Mouse (Mus musculus) CH12.LX (cell line): ENCODE results near the gene Pcx.

Experiments
- BHLHE40 ChIP-seq: IDR thresholded peaks from 2 replicates; pipeline ENCODE4 v1.6.1; 2011; ENCODE audit warnings: mild to moderate bottlenecking, low read depth, low read length, improper control_type of control experiment
- CTCF ChIP-seq, 2 experiments: IDR thresholded peaks in 1 of 2; conservative IDR thresholded peaks in 1 of 2; 2 replicates each; pipeline ENCODE4 v1.5.1; 2011 to 2012; ENCODE audit warnings: low read depth in 2 of 2, low read length in 2 of 2, improper control_type of control experiment in 1 of 2, inconsistent platforms in 1 of 2, mild to moderate bottlenecking in 1 of 2, moderate library complexity in 1 of 2
- EP300 ChIP-seq: IDR thresholded peaks from 2 replicates; pipeline ENCODE4 v1.6.1; 2011; ENCODE audit warnings: low read length, improper control_type of control experiment
- GABPA ChIP-seq: IDR thresholded peaks from 2 replicates; pipeline ENCODE4 v1.6.1; 2012; ENCODE audit warnings: low read depth, low read length, improper control_type of control experiment, inconsistent platforms; ENCODE audit not compliant: insufficient replicate concordance
- KAT2A ChIP-seq: IDR thresholded peaks from 2 replicates; pipeline ENCODE4 v1.6.1; 2012; ENCODE audit warnings: low read length, improper control_type of control experiment, inconsistent platforms; ENCODE audit not compliant: insufficient replicate concordance
- MAX ChIP-seq: IDR thresholded peaks from 2 replicates; pipeline ENCODE4 v1.6.1; 2011; ENCODE audit warnings: low read length, improper control_type of control experiment
- NRF1 ChIP-seq: IDR thresholded peaks from 2 replicates; pipeline ENCODE4 v1.6.1; 2014; ENCODE audit warnings: low read depth, mild to moderate bottlenecking, inconsistent platforms, low read length, improper control_type of control experiment, moderate library complexity
- POLR2A ChIP-seq: IDR thresholded peaks from 2 replicates; pipeline ENCODE4 v1.6.1; 2011; ENCODE audit warnings: low read depth, mild to moderate bottlenecking, improper control_type of control experiment, low read length
- TCF12 ChIP-seq: IDR thresholded peaks from 2 replicates; pipeline ENCODE4 v1.6.1; 2014; ENCODE audit warnings: low read depth, mild to moderate bottlenecking, inconsistent platforms, low read length, improper control_type of control experiment
- UBTF ChIP-seq: IDR thresholded peaks from 2 replicates; pipeline ENCODE4 v1.6.1; 2012; ENCODE audit warnings: low read depth, mild to moderate bottlenecking, inconsistent platforms, low read length, improper control_type of control experiment, moderate library complexity
- USF1 ChIP-seq: IDR thresholded peaks from 2 replicates; pipeline ENCODE4 v1.6.1; 2014; ENCODE audit warnings: low read depth, mild to moderate bottlenecking, inconsistent platforms, low read length, improper control_type of control experiment
- ZC3H11A ChIP-seq: IDR thresholded peaks from 2 replicates; pipeline ENCODE4 v1.6.1; 2012; ENCODE audit warnings: low read depth, mild to moderate bottlenecking, inconsistent platforms, low read length, improper control_type of control experiment
- ZNF384 ChIP-seq: IDR thresholded peaks from 2 replicates; pipeline ENCODE4 v1.6.1; 2012; ENCODE audit warnings: low read depth, low read length, improper control_type of control experiment, inconsistent platforms

- TF ChIP-seq POLR2A = no peak
- no peak for TF ChIP-seq UBTF
- no peak for TF ChIP-seq CTCF (conservative IDR thresholded peaks at IDR 0.05 in 1 of 2, IDR thresholded peaks at IDR 0.05 in 1 of 2; ENCODE audit: low read depth in 2 of 2, low read length in 2 of 2)
- TF ChIP-seq USF1 = no peak
- TF ChIP-seq EP300 = no peak
- no peak for TF ChIP-seq BHLHE40
- no peak for TF ChIP-seq MAX
- TF ChIP-seq TCF12 = no peak
- no peak for TF ChIP-seq KAT2A
- TF ChIP-seq NRF1 = no peak
- no peak for TF ChIP-seq GABPA
- no peak for TF ChIP-seq ZC3H11A
- TF ChIP-seq ZNF384 = no peak
Measured at GRCm38 (mm10) chr19:4618183-4618582, 107.9 kb downstream of the Pcx start.
